ENCODE assay signal across 15 mouse cellular contexts in the genomic region with DNA sequence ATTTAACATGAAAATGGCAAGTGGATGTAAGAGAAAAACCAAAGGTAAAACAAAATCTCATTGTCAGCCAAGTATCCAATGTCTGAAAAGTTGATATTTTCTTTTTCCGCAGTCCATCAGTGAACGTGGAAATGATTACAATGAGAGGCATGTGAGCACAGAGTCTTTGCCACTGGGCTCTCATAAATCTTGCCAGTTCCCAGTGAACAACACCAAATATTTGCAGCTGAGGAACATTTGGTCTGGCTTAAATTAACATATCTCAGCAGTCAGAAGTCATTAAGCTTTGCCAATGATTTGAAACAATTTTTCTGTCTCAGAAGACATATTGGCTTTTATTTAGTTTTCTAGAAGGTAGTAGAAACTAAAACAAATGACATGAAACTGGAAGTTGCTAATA.
DNase-seq lines count a peak whose midpoint lies in the region.
"Had no signal": no experiment of that assay in that cellular context is flagged by ENCODE, and none has a peak within 500 bp of the region (broad histone marks: within the 10 kb centered on the region; RNA-seq: fewer than 3 reads in every experiment).

No protein-coding gene starts in this region.

- peak; percentile 43 for DNase-seq in embryo, embryonic 10.5 days (ENCODE audit: low spot score)
- no peak for DNase-seq in embryo, embryonic 10 days (ENCODE audit: low spot score)
- peak; percentile 29 for DNase-seq in fibroblast of lung, adult 2 months (ENCODE audit: low read depth)
- peak; percentile 54 for DNase-seq in forelimb bud, embryonic 11.5 days (ENCODE audit: low read depth, low spot score)
- DNase-seq in layer of hippocampus, postnatal 10 days (ENCODE audit: low spot score in 2 of 2), result no peak
- no peak for DNase-seq in thymus, postnatal 36 days
- DNase-seq: adrenal gland, adult 2 months; adrenal gland, postnatal 10 days; adrenal gland, postnatal 25 days; cerebellum, adult 11 months; cerebellum, adult 2 months; cerebellum, adult 9-10 months; cerebellum, postnatal 14 days; cerebellum, postnatal 36 days; forebrain, postnatal 0 days had no signal

Comparison
In these comparisons a context has a peak if more than half of its experiments do, and no peak if none do; other contexts are left out.
1. DNase-seq: peak in embryo, embryonic 10.5 days (single experiment), fibroblast of lung, adult 2 months (single experiment) and forelimb bud, embryonic 11.5 days (single experiment); none in embryo, embryonic 10 days (single experiment), layer of hippocampus, postnatal 10 days (0 of 2) and thymus, postnatal 36 days (0 of 2).